Mouse (Mus musculus) small intestine, adult 2 months (tissue): ENCODE data around the gene Xcr1.

Source experiments
- CTCF ChIP-seq: fragments of 200-500 bp; IDR thresholded peaks from 2 replicates; pipeline ENCODE4 v1.5.1; 2012; ENCODE audit warnings: low read depth, mild to moderate bottlenecking, control low read depth, inconsistent platforms, low read length, moderate library complexity, mixed read lengths; ENCODE audit not compliant: insufficient replicate concordance, insufficient read length; ENCODE audit errors: extremely low read depth
- POLR2A ChIP-seq: fragments of 200-500 bp; IDR thresholded peaks from 2 replicates; pipeline ENCODE4 v1.6.1; 2012; ENCODE audit warnings: low read depth, mild to moderate bottlenecking, control low read depth, inconsistent platforms, low read length, moderate library complexity

DNA sequence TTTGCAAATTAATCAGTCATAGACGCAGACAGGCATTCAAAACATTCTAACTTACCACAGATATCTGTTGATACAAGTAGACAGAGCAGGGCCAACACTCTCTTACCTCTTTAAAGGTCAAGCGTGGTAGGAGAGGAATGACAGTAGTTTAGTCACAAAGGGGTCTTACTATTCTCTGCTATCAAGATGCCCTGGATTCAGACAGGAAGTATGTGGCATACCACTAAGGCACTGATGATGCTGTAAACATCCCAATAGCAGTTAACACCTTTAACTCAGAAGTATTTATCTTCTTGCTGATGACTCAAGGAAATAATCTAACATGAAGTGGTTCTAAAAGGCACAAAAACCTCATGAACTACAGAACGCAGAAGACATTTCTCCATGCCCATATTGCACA, 26.0 kb downstream of the Xcr1 start:
- TF ChIP-seq CTCF: no peak
- no peak for TF ChIP-seq POLR2A
